Mouse (Mus musculus) CH12.LX (cell line): ENCODE results near the gene Onecut3. TPM values are rescaled to one million over a fixed set of nuclear protein-coding genes. Genes with fewer than 3 reads are reported as not detected.

Source experiments
- DNase-seq: peaks from one replicate; pipeline ENCODE4 v3.0.0-alpha.2; 2013; ENCODE audit errors: extremely low read depth
- H3K27ac ChIP-seq: 2 replicates; pipeline ENCODE4 v1.5.1; 2012; ENCODE audit warnings: low read depth, mild to moderate bottlenecking, control low read depth, moderate library complexity; ENCODE audit not compliant: insufficient read depth
- H3K27me3 ChIP-seq: replicated peaks from 2 replicates; pipeline ENCODE3; 2012; ENCODE audit warnings: inconsistent platforms
- H3K36me3 ChIP-seq, 2 experiments: replicated peaks in 1 of 2; 2 replicates each; pipeline versions ENCODE3 to v1.6.1; 2012; ENCODE audit warnings: inconsistent platforms in 1 of 2, low read length in 1 of 2, mild to moderate bottlenecking in 1 of 2, mixed read lengths in 1 of 2, moderate library complexity in 1 of 2; ENCODE audit not compliant: control insufficient read depth in 1 of 2, insufficient read depth in 1 of 2
- H3K4me1 ChIP-seq, 2 experiments: 2 replicates each; pipeline ENCODE4 v1.6.1; 2012; ENCODE audit warnings: inconsistent platforms in 1 of 2, moderate library complexity in 1 of 2; ENCODE audit not compliant: insufficient read depth in 2 of 2, control insufficient read depth in 1 of 2
- H3K4me2 ChIP-seq: 2 replicates; pipeline ENCODE4 v1.6.1; 2012; ENCODE audit warnings: low read depth, mild to moderate bottlenecking, control low read depth; ENCODE audit not compliant: poor library complexity, insufficient read depth, severe bottlenecking
- H3K4me3 ChIP-seq, 3 experiments: fragments of 150-350 bp in 1 of 3; sonication (generic) in 1 of 3; replicated peaks in 1 of 3; 2 replicates each; pipeline versions ENCODE3 to v1.5.1; 2011 to 2012; ENCODE audit warnings: low read depth in 2 of 3, low read length in 2 of 3, mild to moderate bottlenecking in 2 of 3, moderate library complexity in 2 of 3, control low read depth in 1 of 3, improper control_type of control experiment in 1 of 3, inconsistent platforms in 1 of 3, mixed read lengths in 1 of 3; ENCODE audit not compliant: poor library complexity in 1 of 3
- H3K79me2 ChIP-seq: replicated peaks from 2 replicates; pipeline ENCODE4 v1.6.1; 2012; ENCODE audit warnings: mild to moderate bottlenecking, moderate library complexity; ENCODE audit not compliant: control insufficient read depth, poor library complexity, insufficient read depth, severe bottlenecking; ENCODE audit errors: extremely low read depth
- H3K9ac ChIP-seq: 2 replicates; pipeline ENCODE4 v1.6.1; 2012; ENCODE audit warnings: low read depth, mild to moderate bottlenecking, control low read depth, moderate library complexity; ENCODE audit not compliant: insufficient read depth
- H3K9me3 ChIP-seq: replicated peaks from 2 replicates; pipeline ENCODE3; 2012; ENCODE audit warnings: low read length, inconsistent platforms, mixed read lengths
- CHD1 ChIP-seq: IDR thresholded peaks from 2 replicates; pipeline ENCODE4 v1.6.1; 2012; ENCODE audit warnings: low read depth, low read length, improper control_type of control experiment, inconsistent platforms
- CHD2 ChIP-seq: IDR thresholded peaks from 2 replicates; pipeline ENCODE4 v1.6.1; 2011; ENCODE audit warnings: low read length, improper control_type of control experiment
- E2F4 ChIP-seq: IDR thresholded peaks from 2 replicates; pipeline ENCODE4 v1.6.1; 2011; ENCODE audit warnings: low read depth, low read length, improper control_type of control experiment; ENCODE audit not compliant: insufficient replicate concordance
- ELF1 ChIP-seq: IDR thresholded peaks from 2 replicates; pipeline ENCODE4 v1.6.1; 2014; ENCODE audit warnings: low read depth, mild to moderate bottlenecking, inconsistent platforms, low read length, improper control_type of control experiment
- EP300 ChIP-seq: IDR thresholded peaks from 2 replicates; pipeline ENCODE4 v1.6.1; 2011; ENCODE audit warnings: low read length, improper control_type of control experiment
- GABPA ChIP-seq: IDR thresholded peaks from 2 replicates; pipeline ENCODE4 v1.6.1; 2012; ENCODE audit warnings: low read depth, low read length, improper control_type of control experiment, inconsistent platforms; ENCODE audit not compliant: insufficient replicate concordance
- HCFC1 ChIP-seq: IDR thresholded peaks from 2 replicates; pipeline ENCODE4 v1.6.1; 2012; ENCODE audit warnings: low read depth, mild to moderate bottlenecking, inconsistent platforms, low read length, improper control_type of control experiment
- IRF4 ChIP-seq: IDR thresholded peaks from 2 replicates; pipeline ENCODE4 v1.6.1; 2014; ENCODE audit warnings: low read depth, mild to moderate bottlenecking, inconsistent platforms, low read length, improper control_type of control experiment
- JUN ChIP-seq: IDR thresholded peaks from 2 replicates; pipeline ENCODE4 v1.6.1; 2011; ENCODE audit warnings: low read depth, mild to moderate bottlenecking, low read length, improper control_type of control experiment, moderate library complexity; ENCODE audit not compliant: insufficient read depth
- KAT2A ChIP-seq: IDR thresholded peaks from 2 replicates; pipeline ENCODE4 v1.6.1; 2012; ENCODE audit warnings: low read length, improper control_type of control experiment, inconsistent platforms; ENCODE audit not compliant: insufficient replicate concordance
- MAX ChIP-seq: IDR thresholded peaks from 2 replicates; pipeline ENCODE4 v1.6.1; 2011; ENCODE audit warnings: low read length, improper control_type of control experiment
- MXI1 ChIP-seq: IDR thresholded peaks from 2 replicates; pipeline ENCODE4 v1.6.1; 2011; ENCODE audit warnings: mild to moderate bottlenecking, low read depth, low read length, improper control_type of control experiment
- POLR2A ChIP-seq: IDR thresholded peaks from 2 replicates; pipeline ENCODE4 v1.6.1; 2011; ENCODE audit warnings: low read depth, mild to moderate bottlenecking, improper control_type of control experiment, low read length
- POLR2AphosphoS2 ChIP-seq: IDR thresholded peaks from 2 replicates; pipeline ENCODE4 v1.6.1; 2011; ENCODE audit warnings: low read depth, low read length, improper control_type of control experiment
- SIN3A ChIP-seq: IDR thresholded peaks from 2 replicates; pipeline ENCODE4 v1.6.1; 2012; ENCODE audit warnings: low read length, improper control_type of control experiment, inconsistent platforms
- SMC3 ChIP-seq: IDR thresholded peaks from 2 replicates; pipeline ENCODE4 v1.6.1; 2011; ENCODE audit warnings: low read depth, low read length, improper control_type of control experiment
- TBP ChIP-seq: conservative IDR thresholded peaks from 2 replicates; pipeline ENCODE4 v1.6.1; 2011; ENCODE audit warnings: low read depth, low read length, improper control_type of control experiment
- TCF12 ChIP-seq: IDR thresholded peaks from 2 replicates; pipeline ENCODE4 v1.6.1; 2014; ENCODE audit warnings: low read depth, mild to moderate bottlenecking, inconsistent platforms, low read length, improper control_type of control experiment
- UBTF ChIP-seq: IDR thresholded peaks from 2 replicates; pipeline ENCODE4 v1.6.1; 2012; ENCODE audit warnings: low read depth, mild to moderate bottlenecking, inconsistent platforms, low read length, improper control_type of control experiment, moderate library complexity
- USF2 ChIP-seq: conservative IDR thresholded peaks from 2 replicates; pipeline ENCODE4 v1.6.1; 2011; ENCODE audit warnings: low read depth, low read length, improper control_type of control experiment
- ZC3H11A ChIP-seq: IDR thresholded peaks from 2 replicates; pipeline ENCODE4 v1.6.1; 2012; ENCODE audit warnings: low read depth, mild to moderate bottlenecking, inconsistent platforms, low read length, improper control_type of control experiment
- ZKSCAN1 ChIP-seq: IDR thresholded peaks from 2 replicates; pipeline ENCODE4 v1.6.1; 2012; ENCODE audit warnings: low read depth, inconsistent platforms, low read length, improper control_type of control experiment, borderline replicate concordance
- dilution Hi-C: fragments of 300-500 bp; cut with MboI; formaldehyde crosslinking; loops from 2 replicates; pipeline ENCODE4 v1.14.3; 2020; ENCODE audit warnings: low sequenced_read_pairs; ENCODE audit not compliant: extremely low pct_unique_long_range_greater_than_20kb, extremely low pct_ligation_motif_present
- in situ Hi-C: fragments of 300-500 bp; cut with MboI; formaldehyde crosslinking; loops from 3 replicates; pipeline ENCODE4 v1.14.3; 2019; ENCODE audit warnings: low sequenced_read_pairs, low pct_ligation_motif_present, low pct_unique_long_range_greater_than_20kb, mixed read lengths
- polyA plus RNA-seq: library from polyadenylated mRNA; unstranded; fragments of >175 nt; gene quantifications from 2 replicates; pipeline ENCODE4 v1.2.1, GENCODE M21; 2012; ENCODE audit warnings: low read depth; ENCODE audit not compliant: insufficient read length
- total RNA-seq, 2 experiments: library from RNA; depleted of rRNA; stranded (reverse); fragments of 300-350 nt in 1 of 2; fragments of >200 nt in 1 of 2; gene quantifications; 2 replicates each; pipeline ENCODE4 v1.2.3; 2012 to 2014

Gene Onecut3
- total and polyA plus RNA-seq, 3 experiments, result not detected

DNA sequence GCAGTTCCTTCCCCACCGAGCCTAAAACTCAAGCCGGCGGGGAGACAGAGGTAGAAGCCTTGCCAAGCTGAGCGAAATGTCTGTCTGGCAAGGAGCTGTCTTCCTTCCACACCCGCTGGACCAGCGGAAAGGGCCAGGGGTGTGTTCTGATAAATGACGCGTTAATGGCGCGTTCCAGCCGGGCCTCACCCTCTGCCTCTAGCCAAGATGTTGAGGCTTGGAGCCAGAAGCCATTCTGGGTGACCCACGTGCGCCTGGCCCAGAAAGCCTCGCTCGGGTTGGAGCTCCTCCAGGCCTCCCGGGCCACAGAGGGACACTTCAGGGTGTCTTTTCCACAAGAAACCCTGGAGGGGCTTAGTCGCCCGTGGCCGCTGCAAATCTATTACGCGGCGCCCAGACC lies 4.6 kb upstream of the Onecut3 start:
- TF ChIP-seq CHD2 (no peak), ELF1 (no peak), USF2 (no peak), ZC3H11A (no peak), GABPA (no peak), POLR2AphosphoS2 (no peak), IRF4 (no peak), HCFC1 (no peak), UBTF (no peak), SIN3A (no peak), MAX (no peak), KAT2A (no peak), MXI1 (no peak)
- no peaks in the 10 kb centered on the region for H3K4me1 ChIP-seq
- no peak for DNase-seq
- in situ Hi-C loops (no loop called here), dilution Hi-C loops (no loop called here)
- no peak overlapping the region for H3K4me2 ChIP-seq
- H3K27ac ChIP-seq, result no peak overlapping the region
- H3K36me3 ChIP-seq, result no peaks in the 10 kb centered on the region
- H3K27me3 ChIP-seq, result peaks cover 87% of the 10 kb centered on the region
- H3K9me3 ChIP-seq, result peaks cover 15% of the 10 kb centered on the region
- no peak overlapping the region for H3K9ac ChIP-seq
- H3K4me3 ChIP-seq, result no peak overlapping the region
- H3K79me2 ChIP-seq, result no peaks in the 10 kb centered on the region

DNA sequence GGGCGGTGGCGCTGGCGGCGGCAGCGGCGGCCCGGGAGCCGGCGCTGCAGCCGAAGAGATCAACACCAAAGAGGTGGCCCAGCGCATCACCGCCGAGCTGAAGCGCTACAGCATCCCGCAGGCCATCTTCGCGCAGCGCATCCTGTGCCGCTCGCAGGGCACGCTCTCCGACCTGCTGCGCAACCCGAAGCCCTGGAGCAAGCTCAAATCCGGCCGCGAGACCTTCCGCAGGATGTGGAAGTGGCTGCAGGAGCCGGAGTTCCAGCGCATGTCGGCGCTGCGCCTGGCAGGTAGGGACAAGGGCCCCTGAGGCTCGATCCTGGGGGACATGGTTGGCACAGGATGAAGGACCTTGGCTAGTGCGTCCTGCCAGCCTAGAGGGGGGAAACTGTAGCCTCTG lies 1.3 kb downstream of the Onecut3 start:
- no peak for DNase-seq
- Histone ChIP-seq H3K9ac (no peak overlapping the region), H3K9me3 (peaks cover 19% of the 10 kb centered on the region), H3K4me1 (peaks cover 0 to 4% of the 10 kb centered on the region in 2 experiments; a peak in 1 of 4 replicates), H3K27ac (no peak overlapping the region), H3K27me3 (peaks cover 89% of the 10 kb centered on the region), H3K4me2 (no peak overlapping the region), H3K4me3 (no peak overlapping the region), H3K36me3 (no peaks in the 10 kb centered on the region), H3K79me2 (no peaks in the 10 kb centered on the region)
- dilution Hi-C loops, result no loop called here
- in situ Hi-C loops, result no loop called here
- no peak for TF ChIP-seq CHD1
- no peak for TF ChIP-seq ZC3H11A
- TF ChIP-seq E2F4, result no peak

DNA sequence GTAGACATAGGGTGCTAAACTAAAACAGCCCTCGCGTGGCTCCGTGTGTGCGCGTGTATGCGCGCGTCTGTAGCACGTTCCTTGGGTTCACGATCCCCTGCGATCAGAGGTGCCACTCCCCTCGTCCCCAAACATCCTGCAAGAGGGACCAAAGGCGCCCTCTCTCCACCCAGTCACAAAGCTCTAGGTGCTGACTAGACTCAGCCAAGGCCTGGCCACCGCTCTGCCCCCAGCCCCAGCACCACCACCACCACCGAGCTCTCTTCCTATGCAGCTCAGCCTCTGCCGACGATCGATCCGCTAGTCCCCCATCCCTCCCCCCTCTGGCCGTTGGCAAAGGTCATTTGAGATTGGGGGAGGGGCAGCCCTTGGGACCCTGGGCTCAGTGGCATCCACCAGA lies 1.8 kb downstream of the Onecut3 start:
- H3K27me3 ChIP-seq, result peaks cover 87% of the 10 kb centered on the region
- no peak overlapping the region for H3K9ac ChIP-seq
- H3K27ac ChIP-seq, result no peak overlapping the region
- no peak overlapping the region for H3K4me3 ChIP-seq
- no peak overlapping the region for H3K4me2 ChIP-seq
- dilution Hi-C loops (no loop called here), in situ Hi-C loops (no loop called here)
- H3K36me3 ChIP-seq, result no peaks in the 10 kb centered on the region
- no peak for DNase-seq
- TF ChIP-seq TCF12 (no peak), ZKSCAN1 (no peak), HCFC1 (no peak), TBP (no peak), POLR2A (no peak), EP300 (no peak), SIN3A (no peak), SMC3 (no peak), JUN (no peak)
- peaks cover 18% of the 10 kb centered on the region for H3K9me3 ChIP-seq
- H3K79me2 ChIP-seq, result no peaks in the 10 kb centered on the region
- peaks cover 0 to 4% of the 10 kb centered on the region in 2 experiments; a peak in 1 of 4 replicates for H3K4me1 ChIP-seq
